Mouse (Mus musculus) neural tube, embryonic 10.5 days (tissue): Measurements from ENCODE around the gene Slc12a9.

Experiments used
- DNase-seq: peaks from one replicate; pipeline ENCODE4 v3.0.0-alpha.2; 2017; ENCODE audit warnings: low spot score; ENCODE audit errors: extremely low spot score

Gene Slc12a9

GRCm38 (mm10) chr5:137346983-137347382 lies 13.6 kb upstream of the Slc12a9 start:
- no peak for DNase-seq

- DNase-seq: no peak
Measured at GRCm38 (mm10) chr5:137346388-137346787, 13.0 kb upstream of the Slc12a9 start.

GRCm38 (mm10) chr5:137345821-137346220 lies 12.4 kb upstream of the Slc12a9 start:
- no peak for DNase-seq

- DNase-seq: no peak
Measured at GRCm38 (mm10) chr5:137343869-137344268, 10.5 kb upstream of the Slc12a9 start.

- DNase-seq: no peak
Measured at GRCm38 (mm10) chr5:137343412-137343811, 10.0 kb upstream of the Slc12a9 start.

- no peak for DNase-seq
Measured at GRCm38 (mm10) chr5:137342407-137343012, 9.1 kb upstream of the Slc12a9 start.

- DNase-seq: no peak
Measured at GRCm38 (mm10) chr5:137340222-137340621, 6.8 kb upstream of the Slc12a9 start.

GRCm38 (mm10) chr5:137339290-137339979 lies 6.0 kb upstream of the Slc12a9 start:
- peak; percentile 30 for DNase-seq

- DNase-seq: peak; percentile 52
Measured at GRCm38 (mm10) chr5:137338663-137339289, 5.4 kb upstream of the Slc12a9 start.

- DNase-seq: peak; percentile 85
Measured at GRCm38 (mm10) chr5:137338256-137338655, 4.9 kb upstream of the Slc12a9 start.

GRCm38 (mm10) chr5:137337190-137337589 lies 3.8 kb upstream of the Slc12a9 start:
- DNase-seq: no peak

GRCm38 (mm10) chr5:137335066-137335465 lies 1.7 kb upstream of the Slc12a9 start:
- no peak for DNase-seq

- DNase-seq: no peak
Measured at GRCm38 (mm10) chr5:137334317-137334716, 920 bp upstream of the Slc12a9 start.

- no peak for DNase-seq
Measured at GRCm38 (mm10) chr5:137332857-137333511, 413 bp downstream of the Slc12a9 start.

- no peak for DNase-seq
Measured at GRCm38 (mm10) chr5:137330910-137331309, 2.5 kb downstream of the Slc12a9 start.

- DNase-seq: no peak
Measured at GRCm38 (mm10) chr5:137320996-137321395, 12.4 kb downstream of the Slc12a9 start.

- no peak for DNase-seq
Measured at GRCm38 (mm10) chr5:137318570-137318969, 14.8 kb downstream of the Slc12a9 start.

GRCm38 (mm10) chr5:137317361-137317760 lies 16.0 kb downstream of the Slc12a9 start:
- DNase-seq: no peak

- DNase-seq: peak; percentile 44
Measured at GRCm38 (mm10) chr5:137315084-137315903, 18.1 kb downstream of the Slc12a9 start.

- DNase-seq: peak; percentile 94
Measured at GRCm38 (mm10) chr5:137314193-137315083, 19.0 kb downstream of the Slc12a9 start, which contains the start of gene Trip6. TSS of gene Trip6 (minus strand) at chr5:137314404.
